Mouse (Mus musculus) cerebellum, adult 8-10 months (tissue): ENCODE data around the gene Plekhj1.
"Not testable (repeated sequence)": the region's sequence is repeated elsewhere in the genome, so short reads cannot be mapped to it uniquely, and the experiment has no call there.

Source experiments
- DNase-seq: peaks from one replicate; pipeline ENCODE4 v3.0.0; 2022

Plekhj1 gene

DNA sequence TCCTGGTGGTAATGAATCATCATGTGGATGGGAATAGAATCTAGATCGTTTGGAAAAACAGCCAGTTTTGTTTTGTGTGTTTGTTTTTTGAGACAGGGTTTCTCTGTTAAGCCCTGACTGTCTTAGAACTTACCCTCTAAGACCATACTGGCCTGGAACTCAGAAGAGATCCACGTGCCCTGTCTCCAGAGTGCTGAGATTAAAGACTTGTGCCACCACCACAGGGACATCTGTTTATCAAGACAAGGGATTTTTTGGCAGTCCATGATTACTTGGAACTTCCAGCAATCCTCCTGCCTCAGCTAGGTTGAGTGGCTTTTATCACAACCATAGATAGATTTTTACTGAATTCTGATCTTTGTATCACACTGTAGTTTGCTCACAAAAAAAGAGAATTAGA, 26.4 kb upstream of the Plekhj1 start:
- no peak for DNase-seq

DNA sequence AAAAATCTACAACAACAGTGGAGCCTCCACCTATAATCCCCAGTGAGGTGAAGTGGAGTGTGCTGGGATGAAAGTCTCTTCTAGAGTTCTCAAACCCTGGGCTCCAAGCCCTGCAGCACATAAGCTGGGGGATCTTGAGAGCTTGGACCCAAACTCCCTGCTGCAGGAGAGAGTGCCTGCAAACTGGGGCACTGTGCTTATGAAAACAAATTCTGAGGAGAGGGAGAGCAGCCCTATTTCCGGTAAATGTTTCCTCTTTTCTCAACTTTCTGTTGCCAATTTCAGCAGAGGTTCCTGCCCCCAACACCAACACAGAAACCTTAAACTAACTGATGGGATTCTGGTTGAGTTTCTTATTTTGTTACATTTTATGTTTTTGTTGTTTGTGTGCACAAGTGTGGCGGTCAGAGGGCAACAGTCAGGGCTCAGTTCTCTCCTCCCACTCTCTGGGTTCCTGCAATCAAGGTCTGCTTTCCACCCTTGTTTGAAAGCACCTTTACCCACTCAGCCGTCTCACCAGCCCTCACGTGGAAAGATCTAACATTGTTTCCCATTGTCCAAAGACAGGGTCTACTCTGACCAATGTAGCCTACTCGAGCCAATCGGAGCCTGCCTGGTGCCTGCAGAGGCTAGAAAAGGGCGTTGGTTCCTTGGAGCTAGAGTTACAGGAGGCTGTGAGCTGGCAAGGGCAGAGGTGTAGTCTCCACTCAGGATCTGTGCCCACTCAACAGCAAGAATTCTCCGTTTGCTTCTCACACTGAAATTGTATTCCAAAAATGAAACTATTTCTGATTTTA, 25.6 kb upstream of the Plekhj1 start:
- no peak for DNase-seq

DNA sequence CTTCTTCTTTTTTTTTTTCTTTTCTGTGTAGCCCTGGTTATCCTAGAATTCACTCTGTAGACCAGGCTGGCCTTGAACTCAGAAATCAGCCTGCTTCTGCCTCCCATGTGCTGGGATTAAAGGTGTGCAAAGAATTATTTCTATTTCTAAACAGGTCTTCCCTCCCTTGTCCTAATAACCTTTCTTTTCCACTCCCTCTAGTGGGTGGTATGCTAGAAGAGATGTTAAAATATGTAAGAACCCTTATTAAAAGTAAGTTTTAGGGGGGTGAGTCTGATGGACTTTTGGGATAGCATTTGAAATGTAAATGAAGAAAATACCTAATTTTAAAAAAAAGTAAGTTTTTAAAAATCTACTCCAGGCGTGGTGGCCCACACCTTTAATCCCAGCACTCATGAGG, 24.9 kb upstream of the Plekhj1 start:
- no peak for DNase-seq

DNA sequence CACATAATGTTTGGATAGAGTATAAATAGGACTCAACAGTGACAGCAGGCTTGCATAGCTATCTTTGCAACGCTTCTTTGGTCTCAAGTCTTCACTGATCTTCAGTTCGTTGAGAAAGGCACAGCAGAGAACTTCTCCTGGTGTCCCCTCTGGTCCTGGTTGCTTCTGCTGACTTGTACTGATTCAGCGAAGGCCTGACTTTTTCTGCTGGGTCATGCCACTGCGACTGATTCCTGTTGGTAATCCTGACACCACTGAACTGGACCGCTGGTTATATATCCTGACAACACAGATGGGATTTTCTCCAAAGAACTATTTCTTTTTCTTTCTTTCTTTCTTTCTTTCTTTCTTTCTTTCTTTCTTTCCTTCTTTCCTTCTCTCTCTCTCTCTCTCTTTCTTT, 24.1 kb upstream of the Plekhj1 start:
- DNase-seq: no peak

DNA sequence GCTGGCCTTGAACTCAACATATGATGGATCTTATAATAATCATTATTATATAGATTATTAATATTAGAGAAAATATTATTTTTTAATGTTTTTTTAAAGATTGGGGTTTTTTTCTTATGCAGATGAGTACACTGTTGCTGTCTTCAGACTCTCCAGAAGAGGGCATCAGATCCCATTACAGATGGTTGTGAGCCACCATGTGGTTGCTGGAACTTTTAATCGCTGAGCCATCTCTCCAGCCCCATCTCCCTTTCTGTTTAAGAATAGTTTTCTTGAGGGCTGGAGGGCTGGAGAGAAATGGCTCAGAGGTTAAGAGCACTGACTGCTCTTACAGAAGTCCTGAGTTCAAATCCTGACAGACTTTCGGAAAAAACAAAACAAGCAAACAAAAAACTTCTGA, 23.6 kb upstream of the Plekhj1 start:
- DNase-seq: peak; percentile 35

DNA sequence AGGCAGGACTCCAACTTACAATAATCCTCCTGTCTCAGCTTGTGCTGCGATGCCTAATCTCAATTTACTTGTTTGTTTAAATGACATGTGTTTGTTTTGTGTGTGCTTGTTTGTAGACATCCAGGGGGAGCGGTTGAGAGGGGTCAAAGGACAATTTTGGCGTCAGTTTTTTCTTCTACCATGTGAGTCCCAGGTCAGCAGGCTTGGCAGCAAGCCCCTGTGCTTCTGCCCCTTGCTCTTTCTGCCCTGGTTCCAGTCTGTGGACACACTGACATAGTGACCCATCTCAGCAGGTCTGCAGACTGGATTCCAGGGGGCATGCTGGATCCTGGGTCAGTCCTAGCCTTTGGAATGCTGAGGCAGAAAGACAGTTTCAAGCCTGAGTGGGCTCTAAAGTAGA, 21.0 kb upstream of the Plekhj1 start:
- DNase-seq: no peak

DNA sequence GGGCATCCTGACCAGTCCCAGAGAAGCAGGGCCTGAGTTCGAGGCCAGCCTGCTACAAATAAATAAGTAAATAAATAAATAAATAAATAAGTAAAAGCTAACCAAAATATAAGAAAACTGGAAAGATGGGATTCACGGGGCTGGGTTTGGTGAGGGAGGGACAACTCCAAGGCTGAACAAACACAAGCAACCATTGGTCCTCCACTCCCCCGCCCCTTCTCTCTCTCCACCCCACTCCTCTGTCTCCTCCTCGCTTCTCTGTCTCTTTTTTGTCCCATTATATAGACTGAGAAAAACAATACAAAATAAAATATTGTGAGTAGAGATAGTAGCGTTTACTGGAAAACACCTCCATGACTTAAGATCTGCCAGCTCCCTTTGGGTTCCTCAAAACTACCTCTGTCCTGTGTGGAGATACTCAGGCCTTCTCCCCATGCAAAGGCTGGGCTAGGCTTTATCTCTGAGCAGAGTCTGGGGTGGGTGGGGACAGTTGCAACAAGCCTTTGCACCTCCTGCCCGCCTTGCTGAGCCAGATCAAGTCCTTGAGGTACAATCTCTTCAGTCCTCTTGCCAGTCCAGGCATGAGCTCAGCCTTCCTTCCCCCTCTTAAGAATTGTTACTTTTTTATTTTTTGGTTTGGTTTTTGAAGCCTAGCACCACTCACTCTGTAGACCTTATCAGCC, 20.3 kb upstream of the Plekhj1 start:
- no peak for DNase-seq

DNA sequence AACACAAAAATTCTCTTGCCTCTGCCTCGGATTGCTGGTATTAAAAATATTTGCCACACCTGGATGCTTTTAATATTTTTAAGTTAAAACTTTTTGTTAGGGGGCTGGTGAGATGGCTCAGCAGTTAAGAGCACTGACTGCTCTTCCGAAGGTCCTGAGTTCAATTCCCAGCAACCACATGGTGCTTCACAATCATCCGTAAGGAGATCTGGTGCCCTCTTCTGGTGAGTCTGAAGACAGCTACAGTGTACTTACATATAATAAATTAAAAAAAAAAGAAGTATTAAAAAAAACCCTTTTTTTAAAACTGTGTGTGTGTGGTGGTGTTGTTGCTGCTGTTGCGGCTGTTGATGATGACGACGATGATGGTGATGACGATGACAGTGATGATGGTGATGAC, 19.5 kb upstream of the Plekhj1 start:
- DNase-seq: not testable (repeated sequence)

DNA sequence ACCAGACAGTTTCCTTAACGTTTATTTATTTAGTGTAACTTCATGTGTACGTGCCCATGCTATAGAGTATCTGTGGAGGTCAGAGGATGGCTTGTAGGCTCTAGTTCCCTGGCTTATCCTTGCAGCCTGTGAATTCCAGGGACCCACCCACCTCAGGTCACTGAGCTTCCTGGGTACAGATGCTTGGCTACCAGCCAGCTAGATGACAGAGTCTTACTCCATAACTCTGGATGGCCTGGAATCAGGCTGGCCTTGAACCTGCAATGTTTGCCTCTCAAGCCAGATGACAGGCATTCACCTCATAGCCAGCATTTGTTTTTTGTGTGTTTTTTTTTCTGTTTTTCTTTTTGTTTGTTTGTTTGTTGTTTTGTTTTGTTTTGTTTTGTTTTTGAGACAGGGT, 18.7 kb upstream of the Plekhj1 start:
- no peak for DNase-seq

DNA sequence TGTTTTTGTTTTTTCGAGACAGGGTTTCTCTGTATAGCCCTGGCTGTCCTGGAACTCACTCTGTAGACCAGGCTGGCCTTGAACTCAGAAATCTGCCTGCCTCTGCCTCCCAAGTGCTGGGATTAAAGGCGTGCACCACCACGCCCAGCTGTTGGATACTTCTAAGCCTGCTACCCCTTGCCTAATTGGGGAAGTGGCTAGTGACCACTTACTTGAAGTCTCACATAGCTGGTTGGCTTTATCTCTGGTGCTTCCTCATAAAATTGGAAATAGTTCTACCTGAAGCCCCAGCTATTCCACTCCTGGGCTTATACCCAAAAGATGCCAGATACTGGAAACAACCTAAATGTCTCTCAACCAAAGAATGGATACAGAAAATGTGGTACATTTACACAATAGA, 17.9 kb upstream of the Plekhj1 start:
- not testable (repeated sequence) for DNase-seq

DNA sequence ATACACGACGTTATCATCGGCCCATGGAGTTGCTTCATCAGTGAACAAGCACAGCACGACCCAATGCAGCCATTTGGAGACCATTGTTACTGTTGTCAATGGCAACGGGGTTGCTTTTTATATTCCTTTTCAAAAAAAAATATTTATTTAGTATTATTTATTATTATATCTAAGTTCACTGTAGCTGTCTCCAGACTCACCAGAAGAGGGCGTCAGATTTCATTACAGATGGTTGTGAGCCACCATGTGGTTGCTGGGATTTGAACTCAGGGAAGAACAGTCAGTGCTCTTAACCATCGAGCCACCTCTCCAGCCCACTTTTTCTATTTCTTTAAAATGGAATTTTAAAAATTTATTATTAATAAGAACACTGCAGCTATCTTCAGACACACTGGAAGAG, 16.4 kb upstream of the Plekhj1 start:
- DNase-seq: no peak

DNA sequence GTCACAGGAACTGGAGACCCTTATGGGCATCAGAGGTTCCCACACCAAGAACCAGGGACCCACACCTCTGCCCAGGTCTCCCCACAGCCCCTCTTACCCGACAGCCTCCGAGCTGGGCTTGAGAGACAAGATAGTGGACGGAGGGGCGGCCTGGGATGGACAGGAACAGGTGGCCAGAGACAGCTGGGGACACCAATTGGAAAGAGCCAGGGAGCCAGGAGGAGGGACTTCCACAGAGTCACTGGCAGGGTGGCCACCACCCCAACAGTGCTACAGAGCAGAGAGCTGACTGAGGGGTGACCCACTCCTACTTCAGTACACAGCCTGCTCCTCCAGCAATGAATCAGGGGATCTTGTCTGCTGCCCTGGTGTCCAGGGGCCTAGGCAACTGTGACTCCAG, 14.9 kb upstream of the Plekhj1 start, which contains the start of gene Jsrp1:
TSS of gene Jsrp1 (minus strand) at position 133 of the 400 bp plus-strand sequence.
- no peak for DNase-seq

DNA sequence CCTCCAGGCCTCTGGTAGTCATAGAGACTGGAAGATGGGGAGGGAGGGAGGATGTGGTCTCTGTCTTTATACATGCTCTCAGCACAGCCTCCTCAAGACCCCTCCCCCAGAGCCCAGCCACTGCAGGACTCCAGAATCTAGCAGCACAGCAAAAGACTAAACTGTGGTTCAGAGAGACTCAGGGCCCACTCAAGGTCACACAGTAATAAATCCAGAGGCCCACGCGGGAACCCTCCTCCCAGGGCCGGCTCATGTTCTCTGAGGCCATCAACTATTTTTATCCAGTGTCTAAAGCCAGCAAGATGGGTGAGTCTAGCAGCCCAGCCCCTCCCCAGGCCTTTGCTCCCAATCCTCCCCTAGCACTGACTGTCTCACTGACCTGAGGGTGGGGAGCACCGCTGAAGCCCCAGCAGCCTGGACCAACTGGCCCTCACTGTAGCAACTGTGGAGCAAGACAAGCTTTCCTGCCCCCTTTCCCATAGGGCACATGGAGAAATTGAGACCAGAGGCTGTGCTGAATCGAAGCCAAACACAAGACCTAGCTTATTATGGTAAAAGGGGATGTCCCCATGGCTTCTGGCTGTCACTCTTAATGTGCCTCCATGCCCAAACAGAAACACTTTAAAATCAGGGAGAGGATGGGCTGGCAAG, 14.1 kb upstream of the Plekhj1 start:
- no peak for DNase-seq

DNA sequence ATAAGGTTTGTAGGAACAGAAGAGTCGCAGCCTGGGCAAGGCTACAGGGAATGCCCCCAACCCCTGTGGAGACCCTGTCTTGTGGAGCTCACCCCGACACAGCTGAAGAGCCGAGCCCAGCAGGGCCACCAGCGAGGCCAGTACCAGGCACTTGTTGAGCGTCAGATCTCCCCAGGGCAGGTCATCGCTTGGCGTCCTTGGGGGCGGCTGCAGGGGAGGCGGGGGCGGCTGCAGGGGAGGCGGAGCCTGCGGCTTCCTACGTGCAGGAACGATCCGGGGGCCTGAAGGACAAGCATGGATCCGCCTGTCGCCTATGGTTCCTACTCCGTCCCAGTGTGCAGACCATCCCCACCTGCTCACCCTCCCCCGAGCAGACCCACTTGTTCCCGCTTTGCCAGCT, 11.7 kb upstream of the Plekhj1 start:
- no peak for DNase-seq

DNA sequence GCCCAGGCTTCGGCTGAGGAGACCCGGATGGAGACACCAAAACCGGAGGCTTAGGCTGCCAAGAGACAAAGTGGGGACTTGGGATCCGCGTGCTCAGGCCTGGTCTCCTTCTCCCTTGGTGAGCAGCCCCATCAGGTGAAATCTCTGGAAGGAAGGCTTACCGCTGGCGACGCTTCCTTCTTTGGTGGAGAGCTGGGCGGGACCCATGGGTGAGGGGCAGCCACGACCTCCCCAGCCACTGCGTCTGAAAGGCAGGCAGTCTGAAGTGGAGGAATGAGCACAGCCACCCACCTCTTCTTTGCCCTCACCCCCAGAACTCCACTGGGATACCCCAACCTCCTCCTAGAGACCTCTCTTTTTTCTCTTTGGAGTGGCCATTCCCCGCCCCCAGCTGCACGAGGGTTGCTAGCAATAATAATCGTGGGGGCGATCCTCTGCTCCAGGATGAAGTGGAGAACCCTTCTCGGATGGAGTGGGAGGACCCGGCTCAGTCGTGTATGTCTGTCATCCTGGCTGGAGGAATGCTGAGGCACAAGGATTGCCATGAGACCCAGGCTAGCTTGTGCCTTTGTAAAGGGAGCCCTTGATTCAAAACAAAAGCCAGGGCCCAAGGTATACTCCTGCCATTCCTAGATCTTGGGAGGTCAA, 10.7 kb upstream of the Plekhj1 start:
- DNase-seq: no peak

DNA sequence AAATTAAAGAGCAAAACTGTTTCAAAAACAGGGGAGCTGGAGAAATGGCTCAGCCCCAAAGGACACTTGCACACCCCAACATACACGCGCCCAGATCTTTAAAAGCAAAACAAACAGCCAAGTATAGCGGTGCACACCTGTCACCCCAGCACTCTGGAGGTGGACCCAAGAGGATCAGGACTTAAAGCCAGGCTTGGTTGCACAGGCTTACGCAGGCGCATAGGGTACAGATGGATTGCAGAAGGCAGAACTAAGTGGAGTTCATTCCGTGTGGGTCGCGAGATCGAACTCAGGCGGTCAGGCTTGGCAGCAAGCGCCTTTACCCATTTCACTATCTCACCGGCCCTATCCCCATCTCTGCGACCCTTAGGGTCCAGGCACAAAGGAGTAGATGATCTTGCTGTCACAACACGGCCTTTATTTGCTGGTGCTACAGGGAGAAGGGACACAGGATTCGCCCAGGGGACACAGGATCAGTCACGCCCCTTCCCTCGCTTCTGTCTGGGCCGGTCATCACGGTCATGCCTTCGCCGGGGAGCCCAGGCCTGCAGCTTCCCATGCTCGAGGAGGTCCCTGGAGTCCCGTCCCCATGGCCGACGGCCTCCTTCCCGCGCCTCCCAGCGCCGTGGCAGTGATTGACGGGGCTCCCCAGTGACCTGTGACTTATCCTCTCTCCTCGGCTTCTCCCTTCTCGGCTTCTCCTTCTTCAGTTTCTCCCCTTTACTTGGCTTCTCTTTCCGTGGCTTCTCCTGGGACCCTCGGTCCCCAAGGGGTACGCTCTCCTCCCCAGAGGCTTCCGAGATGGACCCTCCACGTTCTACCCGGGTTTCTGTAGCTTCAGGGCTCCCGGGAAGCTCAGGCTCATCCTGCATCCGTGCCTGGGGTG, 9.9 kb upstream of the Plekhj1 start:
- no peak for DNase-seq

DNA sequence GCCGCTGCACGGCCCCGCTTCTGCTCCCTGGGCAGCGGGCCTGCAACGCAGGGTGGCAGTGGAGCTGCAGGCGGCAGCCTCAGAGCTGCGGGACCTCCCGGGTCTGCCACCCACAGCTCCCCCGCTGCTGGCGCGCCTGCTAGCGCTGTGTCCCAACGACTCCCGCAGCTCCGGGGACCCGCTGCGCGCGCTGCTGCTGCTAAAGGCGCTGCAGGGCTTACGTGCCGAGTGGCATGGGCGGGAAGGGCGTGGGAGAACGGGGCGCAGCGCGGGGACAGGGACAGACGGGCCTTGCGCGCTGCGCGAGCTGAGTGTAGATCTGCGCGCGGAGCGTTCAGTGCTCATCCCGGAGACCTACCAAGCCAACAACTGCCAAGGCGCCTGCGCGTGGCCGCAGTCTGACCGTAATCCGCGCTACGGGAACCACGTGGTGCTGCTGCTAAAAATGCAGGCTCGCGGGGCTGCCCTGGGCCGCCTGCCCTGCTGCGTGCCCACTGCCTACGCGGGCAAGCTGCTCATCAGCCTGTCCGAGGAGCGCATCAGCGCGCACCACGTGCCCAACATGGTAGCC, 8.7 kb upstream of the Plekhj1 start:
- peak; percentile 81 for DNase-seq

DNA sequence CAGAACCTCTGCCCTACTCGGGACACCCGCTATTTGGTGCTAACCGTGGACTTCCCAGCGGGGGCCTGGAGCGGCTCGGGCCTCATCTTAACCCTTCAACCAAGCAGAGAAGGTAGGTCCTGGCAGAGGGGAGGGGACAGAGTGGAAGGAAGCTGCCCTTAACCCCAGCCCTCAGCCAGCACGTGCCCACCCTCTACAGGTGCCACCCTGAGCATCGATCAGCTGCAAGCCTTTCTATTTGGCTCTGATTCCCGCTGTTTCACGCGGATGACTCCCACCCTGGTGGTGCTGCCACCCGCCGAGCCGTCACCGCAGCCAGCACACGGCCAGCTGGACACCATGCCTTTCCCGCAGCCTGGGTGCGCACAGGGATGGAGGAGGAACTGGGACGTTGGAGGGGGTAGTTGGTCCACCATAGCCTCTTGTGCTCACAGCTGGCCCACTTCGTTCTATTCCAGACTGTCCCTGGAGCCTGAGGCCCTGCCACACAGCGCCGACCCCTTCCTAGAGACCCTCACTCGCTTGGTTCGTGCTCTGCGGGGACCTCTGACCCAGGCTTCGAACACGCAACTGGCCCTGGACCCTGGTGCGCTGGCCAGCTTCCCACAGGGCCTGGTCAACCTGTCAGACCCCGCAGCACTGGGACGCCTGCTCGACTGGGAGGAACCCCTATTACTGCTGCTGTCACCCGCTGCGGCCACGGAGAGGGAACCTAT, 8.1 kb upstream of the Plekhj1 start:
- no peak for DNase-seq

DNA sequence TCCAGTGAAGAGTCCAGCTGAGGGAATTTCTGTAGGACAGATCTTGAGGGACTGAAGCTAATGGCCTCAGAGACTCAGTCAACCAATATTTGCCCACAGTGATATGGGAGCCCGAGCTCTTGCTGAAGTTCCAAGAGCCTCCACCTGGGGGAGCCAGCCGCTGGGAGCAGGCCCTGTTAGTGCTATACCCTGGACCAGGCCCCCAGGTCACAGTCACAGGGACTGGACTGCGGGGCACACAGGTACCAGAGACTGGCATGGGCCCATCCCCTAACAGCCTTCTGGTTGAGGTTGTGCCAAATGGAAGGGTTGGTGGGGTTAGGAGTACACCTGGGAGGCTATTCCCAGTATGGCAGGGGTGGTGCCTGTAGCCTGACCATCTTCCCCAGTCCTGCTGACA, 7.5 kb upstream of the Plekhj1 start:
- peak; percentile 85 for DNase-seq

DNA sequence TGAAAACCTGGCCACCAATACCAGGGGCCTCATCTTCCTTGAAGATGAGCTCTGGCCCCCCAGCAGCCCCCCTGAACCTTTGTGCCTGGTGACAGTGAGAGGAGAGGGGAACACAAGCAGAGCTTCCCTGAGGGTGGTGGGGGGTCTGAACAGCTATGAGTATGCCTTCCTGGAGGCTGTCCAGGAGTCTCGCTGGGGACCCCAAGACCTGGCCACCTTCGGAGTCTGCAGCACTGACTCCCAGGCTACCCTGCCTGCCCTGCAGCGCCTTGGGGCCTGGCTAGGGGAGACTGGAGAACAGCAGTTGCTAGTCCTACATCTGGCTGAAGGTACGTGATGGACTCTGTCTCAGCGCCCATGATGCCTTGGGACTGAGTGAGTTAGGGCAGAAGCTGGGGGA, 6.9 kb upstream of the Plekhj1 start:
- DNase-seq: no peak

DNA sequence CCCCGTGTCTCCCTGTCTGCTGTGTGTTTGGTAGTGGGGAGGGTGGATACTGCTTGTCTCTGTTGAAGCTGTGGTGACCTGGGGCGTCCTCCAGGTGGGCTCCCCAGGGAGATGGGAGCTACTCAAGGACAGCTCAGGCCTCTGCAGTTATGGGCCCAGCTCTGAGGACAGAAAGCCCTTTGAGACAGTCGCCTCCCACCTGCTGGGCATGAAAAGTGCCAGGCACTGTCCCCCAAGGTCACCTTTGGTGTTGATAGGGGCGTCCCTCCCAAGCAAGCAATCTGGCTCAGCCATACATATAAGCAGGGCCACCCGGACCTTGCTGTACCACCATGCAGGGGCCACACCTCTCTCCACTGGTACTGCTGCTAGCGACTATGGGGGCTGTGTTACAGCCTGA, 6.5 kb upstream of the Plekhj1 start, which contains the start of gene Amh:
TSS of gene Amh (plus strand) at position 328 of the 400 bp plus-strand sequence.
- no peak for DNase-seq
